Mouse (Mus musculus) embryo, embryonic 11 days (tissue): Measurements from ENCODE around the gene C1rl.
A peak's percentile ranks its signal among the peaks of the same experiment; 100 is the strongest.
"Not testable (repeated sequence)": the region's sequence is repeated elsewhere in the genome, so short reads cannot be mapped to it uniquely, and the experiment has no call there.

Experiments
- DNase-seq: peaks from one replicate; pipeline ENCODE4 v3.0.0-alpha.2; 2015

The C1rl gene

GRCm38 (mm10) chr6:124492842-124493561 is at the start of gene C1rl:
TSS of gene C1rl (plus strand) at chr6:124493113.
- DNase-seq: peak; percentile 84

DNA sequence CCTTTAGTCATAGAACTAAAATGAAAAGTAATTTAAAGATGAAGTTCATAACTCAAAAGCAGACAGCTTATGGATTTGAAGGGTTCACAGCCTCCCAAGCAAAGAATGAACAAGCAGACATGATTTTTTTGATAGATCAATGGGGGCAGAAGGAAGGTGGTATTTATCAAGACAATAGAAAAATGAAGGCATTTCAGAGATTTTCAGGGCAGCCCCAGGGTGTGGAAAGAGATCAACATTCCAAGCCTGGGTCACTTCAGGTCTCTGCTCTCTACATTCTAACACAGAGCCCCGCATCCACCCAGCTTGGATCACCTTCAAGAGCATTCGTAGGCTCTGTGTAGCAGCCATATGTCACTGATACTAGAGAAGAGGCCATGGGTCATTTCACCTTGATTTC is 49.6 kb upstream of the C1rl start:
- DNase-seq: no peak

- no peak for DNase-seq
Observed at GRCm38 (mm10) chr6:124446024-124446423, 46.9 kb upstream of the C1rl start.

DNA sequence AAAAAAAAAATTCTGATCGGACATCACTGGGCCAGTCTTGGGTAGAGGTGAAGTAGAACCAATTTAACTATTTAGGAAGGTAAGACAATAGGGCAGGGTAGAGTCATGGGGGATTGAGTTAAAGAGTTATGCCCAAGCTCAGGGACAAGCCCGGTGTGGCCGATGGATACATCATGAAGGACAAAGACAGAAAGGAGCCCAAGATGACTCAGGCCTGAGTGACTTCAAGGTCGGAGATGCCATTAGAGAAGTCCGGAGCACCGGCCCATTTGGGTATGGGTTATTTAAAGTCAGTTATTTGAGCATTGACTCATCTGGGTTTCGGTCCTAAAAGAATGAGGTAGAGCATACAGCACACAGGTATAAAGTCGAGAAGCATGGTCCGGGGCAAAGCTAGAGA is 46.5 kb upstream of the C1rl start:
- no peak for DNase-seq

- DNase-seq: no peak
Observed at GRCm38 (mm10) chr6:124447356-124447755, 45.6 kb upstream of the C1rl start.

GRCm38 (mm10) chr6:124448186-124448852 is 44.6 kb upstream of the C1rl start:
- DNase-seq: no peak

GRCm38 (mm10) chr6:124448959-124449667 is 43.8 kb upstream of the C1rl start:
- no peak for DNase-seq

GRCm38 (mm10) chr6:124449668-124450383 is 43.1 kb upstream of the C1rl start:
- DNase-seq: no peak

DNA sequence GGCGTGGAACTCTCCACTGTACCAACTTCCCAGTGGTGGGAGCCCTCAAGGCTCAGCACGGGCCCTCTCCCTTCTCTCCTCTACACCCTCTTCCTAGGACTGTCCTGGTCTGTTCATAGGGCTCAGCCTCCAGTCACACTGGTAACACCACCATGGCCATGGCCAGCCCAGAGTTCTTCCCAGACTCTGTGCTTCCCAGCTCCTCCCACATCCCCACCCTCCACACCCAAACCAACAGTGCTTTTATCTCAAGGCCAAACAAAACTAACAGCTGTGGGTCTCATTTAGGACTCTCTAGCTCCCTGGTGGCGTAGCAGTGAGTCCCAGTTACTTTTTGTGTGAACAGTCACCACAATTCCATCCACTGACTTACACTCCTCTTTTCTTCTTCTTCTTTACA is 40.9 kb upstream of the C1rl start:
- DNase-seq: no peak

DNA sequence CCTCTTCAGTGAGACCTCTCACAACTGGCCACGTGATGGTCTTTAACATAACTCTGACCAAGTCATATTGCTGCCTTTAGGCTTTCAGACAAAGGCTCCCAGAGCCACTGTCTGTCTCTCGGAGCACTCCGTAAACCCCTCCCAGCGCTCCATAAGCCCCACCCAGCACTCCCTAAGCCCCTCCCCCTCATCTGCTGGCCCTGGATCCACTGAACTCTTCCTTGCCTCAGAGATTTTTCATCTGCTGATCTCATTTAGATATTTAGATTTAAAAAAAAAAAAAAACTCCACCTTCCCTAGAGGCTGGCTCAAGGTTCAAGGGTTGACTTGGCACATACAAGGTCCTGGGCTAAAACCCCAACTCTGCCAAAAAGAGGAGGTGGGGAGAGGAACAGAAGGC is 39.2 kb upstream of the C1rl start:
- DNase-seq: peak; percentile 27

- no peak for DNase-seq
Observed at GRCm38 (mm10) chr6:124456243-124456642, 36.7 kb upstream of the C1rl start.

DNA sequence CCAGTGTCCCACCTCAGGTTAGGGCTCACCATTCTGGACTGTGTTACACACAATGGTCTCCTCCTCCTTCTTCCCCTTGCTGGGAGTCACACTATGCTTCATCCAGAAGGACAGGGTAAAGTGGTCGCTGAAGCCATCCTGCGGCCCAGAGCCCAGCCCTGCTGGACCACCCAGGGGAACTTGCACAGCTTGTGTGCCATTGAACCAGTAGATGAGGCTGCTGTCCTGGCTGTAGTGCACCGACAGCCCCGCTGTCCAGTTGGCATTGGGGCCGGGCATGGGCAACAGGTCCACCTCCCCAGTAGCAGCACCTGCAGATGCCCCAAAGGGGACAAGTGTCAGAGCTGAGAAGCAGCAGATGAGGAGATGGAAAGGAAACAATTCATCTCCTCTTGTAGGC is 35.1 kb upstream of the C1rl start:
- DNase-seq: no peak

GRCm38 (mm10) chr6:124458505-124458904 is 34.4 kb upstream of the C1rl start:
- DNase-seq: no peak

DNA sequence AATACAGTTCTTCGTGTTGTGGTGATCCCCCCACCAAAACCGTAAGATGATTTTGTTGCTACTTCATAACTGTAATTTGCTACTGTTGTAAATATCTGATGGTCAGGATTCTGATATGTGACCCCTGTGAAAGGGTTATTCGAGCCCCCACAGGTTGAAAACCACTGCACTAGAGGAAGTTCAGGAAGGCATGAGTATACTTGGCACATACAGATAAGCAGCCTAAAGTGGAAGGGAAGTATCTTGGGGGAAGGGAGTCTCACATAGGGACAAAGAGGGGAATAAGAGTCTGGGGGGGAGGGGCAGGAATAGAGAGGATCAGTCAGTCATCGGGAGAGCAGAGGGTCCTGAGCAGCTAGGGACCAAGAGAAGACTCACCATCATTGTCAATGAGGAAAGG is 33.5 kb upstream of the C1rl start:
- DNase-seq: no peak

- no peak for DNase-seq
Observed at GRCm38 (mm10) chr6:124463881-124464291, 29.0 kb upstream of the C1rl start.

DNA sequence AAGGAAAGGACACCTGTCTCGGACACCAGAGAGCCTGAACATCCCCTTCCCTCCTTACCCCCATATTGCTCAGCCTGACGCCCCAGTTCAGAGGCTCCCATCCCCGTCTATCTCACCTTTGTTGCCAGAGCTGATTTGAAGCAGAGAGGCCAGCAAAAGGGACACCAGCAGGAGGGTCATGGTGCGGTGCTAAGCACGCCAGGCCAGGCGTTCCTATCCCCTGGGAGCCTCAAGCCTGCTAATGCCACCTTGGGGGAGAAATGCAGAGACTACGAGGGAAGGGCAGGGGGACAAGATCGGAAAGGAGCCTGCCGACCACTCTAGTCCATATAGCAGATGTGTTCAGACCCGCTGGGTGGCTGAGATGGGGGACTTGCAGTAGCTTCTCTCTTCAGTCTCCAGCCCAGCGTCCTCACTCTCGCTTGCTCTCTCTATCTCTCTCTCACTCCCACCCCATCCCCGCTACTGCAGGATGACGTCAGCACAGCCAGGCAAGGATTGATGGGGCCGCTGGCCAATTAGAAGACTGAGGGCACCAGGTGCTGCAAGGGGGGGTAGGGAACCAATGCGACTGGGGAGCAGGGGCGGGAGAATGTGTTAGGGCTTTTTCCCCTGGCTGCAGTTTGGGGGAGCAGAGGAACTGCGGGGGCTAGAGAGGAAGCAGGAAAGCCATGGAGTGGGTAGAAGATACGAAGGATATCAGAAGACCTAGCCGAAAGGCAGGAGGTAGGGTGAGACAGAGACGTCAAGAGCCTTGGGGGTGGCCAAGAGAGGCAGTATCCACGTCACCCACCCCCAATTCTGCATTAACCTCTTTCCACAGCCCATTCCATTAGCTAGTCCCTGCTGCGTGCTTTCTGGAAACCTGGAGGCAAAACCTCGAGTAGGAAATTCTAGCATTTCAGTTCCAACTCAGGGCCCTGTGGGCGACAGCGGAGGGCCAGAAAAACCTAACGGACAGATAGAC is 28.3 kb upstream of the C1rl start, which contains the start of gene Clstn3:
TSS of gene Clstn3 (minus strand) at position 490 of the 967 bp plus-strand sequence.
- peak; percentile 91 for DNase-seq

DNA sequence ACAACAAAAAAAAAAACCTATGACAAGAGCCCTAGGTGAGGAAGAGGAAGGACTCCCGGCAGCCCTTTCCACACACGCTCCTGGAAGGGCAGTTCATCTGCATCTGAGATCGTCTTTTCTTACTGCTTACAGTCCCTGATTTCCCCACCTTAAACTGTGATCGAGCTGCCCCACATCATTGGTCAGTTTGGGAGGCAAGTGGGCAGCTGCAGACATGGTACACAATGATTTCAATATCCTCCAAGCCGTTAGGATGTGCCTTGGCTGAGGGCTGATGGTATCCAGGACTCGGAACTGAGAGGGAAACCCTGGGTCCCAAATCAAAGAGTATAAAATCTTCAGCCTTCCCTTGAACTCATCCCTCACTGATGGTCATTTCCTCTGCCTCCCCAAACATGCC is 27.6 kb upstream of the C1rl start:
- DNase-seq: no peak

DNA sequence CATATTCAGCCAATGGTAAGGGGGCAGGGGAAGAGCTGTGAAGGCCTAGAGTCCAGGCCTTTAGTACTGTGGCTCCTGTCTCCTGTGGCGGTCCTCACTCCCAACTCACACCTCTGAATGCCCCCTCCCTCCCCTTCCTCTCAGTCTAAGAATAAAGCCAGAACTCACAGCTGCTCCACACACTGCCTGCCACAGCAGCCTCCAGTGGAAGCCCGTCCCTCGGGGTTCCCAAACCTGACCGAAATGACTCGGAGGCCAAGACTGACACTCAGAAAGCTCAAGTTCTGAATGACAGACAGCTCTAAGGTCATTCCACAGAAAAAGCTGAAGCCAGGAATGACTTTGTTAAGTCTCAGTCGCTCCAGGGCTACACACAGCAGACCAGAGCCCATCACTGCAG is 27.2 kb upstream of the C1rl start:
- no peak for DNase-seq

DNA sequence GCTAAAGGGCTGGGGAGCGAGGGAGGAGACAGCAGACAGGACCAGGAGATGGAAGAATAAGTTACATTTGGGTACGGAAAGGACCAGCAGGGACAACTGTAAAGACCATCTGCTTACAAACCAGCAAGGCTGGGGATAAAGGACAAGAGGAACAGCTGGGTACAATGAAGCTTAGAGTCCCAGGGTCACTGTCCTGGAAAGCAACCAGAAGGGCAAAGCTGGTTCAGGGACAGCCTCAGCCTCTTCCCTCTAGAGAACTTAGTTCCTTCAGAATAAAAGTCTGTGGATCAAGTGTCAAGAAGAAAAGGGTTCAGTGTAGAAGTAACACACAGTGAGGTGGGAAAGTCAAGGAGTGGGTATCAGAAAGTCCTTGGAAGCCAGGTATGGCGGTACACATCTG is 21.8 kb upstream of the C1rl start:
- no peak for DNase-seq

- not testable (repeated sequence) for DNase-seq
Observed at GRCm38 (mm10) chr6:124471783-124472638, 20.9 kb upstream of the C1rl start.

- DNase-seq: no peak
Observed at GRCm38 (mm10) chr6:124472801-124473200, 20.1 kb upstream of the C1rl start.
